Mouse (Mus musculus): ENCODE measurements at regions not wholly inside any gene's neighbourhood (a gene's known extent, or its start where the extent isn't known, plus 50 kb on each side); places are given as distances from the start of the nearest gene placed in this dataset.
A peak's percentile ranks its signal among the peaks of the same experiment; 100 is the strongest.

DNA sequence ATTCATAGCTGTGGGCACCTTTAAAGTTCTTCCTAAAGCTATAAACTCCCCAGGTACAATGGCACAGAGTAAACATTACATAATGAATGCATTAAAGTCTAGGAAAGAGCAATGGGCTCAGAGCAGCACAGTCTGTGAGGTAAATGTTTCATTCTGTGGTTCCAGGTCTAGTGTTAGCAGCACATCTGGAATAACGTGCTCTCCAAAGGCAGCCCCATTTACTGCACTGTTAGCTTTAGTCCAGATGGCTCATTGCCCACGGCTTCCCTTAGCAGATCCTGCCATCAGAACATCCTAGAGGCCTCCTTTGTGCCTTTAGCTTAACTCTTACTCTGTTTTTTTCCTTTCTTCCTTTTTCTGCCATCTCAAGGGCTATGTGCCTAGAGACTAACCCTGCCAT lies 87.7 kb upstream of the Tspan7 start:
- no peak for DNase-seq

DNA sequence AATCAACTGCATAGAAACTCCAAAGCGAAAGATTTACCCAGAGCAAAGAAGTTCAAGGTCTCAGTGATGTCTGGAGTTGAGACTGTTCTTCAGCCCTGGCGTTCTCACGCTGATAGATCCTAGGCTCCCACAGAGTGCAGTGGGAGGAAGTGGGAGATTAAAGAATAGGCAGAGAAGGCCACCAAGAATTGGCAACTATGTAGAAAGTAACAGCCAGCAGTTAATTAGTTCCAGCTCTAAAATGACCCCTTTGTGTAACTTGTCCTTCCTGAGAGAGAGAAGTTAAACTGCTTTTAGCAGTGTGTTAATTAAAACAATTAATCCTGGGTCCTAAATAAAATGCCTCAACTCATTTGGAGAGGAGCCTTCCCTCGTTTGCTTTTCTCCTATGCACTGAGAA lies 73.7 kb upstream of the Tspan7 start:
- no peak for DNase-seq

GRCm38 (mm10) chrX:10422440-10422839 lies 62.5 kb upstream of the Tspan7 start:
- peak; percentile 3 for DNase-seq

Data from right cerebral cortex, postnatal 4 days (tissue).